Mouse (Mus musculus): ENCODE measurements around the gene Zeb2.

- TF ChIP-seq CTCF (IDR thresholded peaks at IDR 0.05; ENCODE audit: control insufficient read depth, insufficient read depth, insufficient replicate concordance, low read depth, low read length) (no peak), POLR2A (IDR thresholded peaks at IDR 0.05; ENCODE audit: control insufficient read depth, low read depth, low read length) (no peak)
Observed at GRCm38 (mm10) chr2:45028091-45028638, 89.0 kb downstream of the Zeb2 start.

Data from testis, adult 2 months (tissue).